Mouse (Mus musculus) hindbrain, embryonic 16.5 days (tissue): ENCODE measurements around the gene Dach1. TPM values are rescaled to one million over a fixed set of nuclear protein-coding genes. Genes with fewer than 3 reads are reported as not detected.

Source experiments
- ATAC-seq: fragments of 200-750 bp; cut with Nextera tagmentation; 2 replicates; pipeline ENCODE4 v1.8.0; 2017; ENCODE audit warnings: moderate TSS enrichment, moderate library complexity
- H3K27ac ChIP-seq: fragments of 300-500 bp; sonication (generic); 2 replicates; pipeline ENCODE4 v1.5.1; 2014; ENCODE audit warnings: low read depth, mild to moderate bottlenecking, control low read depth, low read length, moderate library complexity
- H3K27me3 ChIP-seq: fragments of 300-500 bp; sonication (generic); replicated peaks from 2 replicates; pipeline ENCODE4 v1.6.1; 2014; ENCODE audit warnings: low read length; ENCODE audit not compliant: control insufficient read depth, insufficient read depth
- H3K36me3 ChIP-seq: fragments of 300-500 bp; sonication (generic); 2 replicates; pipeline ENCODE4 v1.6.1; 2014; ENCODE audit warnings: mild to moderate bottlenecking, low read length, moderate library complexity, mixed read lengths; ENCODE audit not compliant: control insufficient read depth, insufficient read depth
- H3K4me1 ChIP-seq: fragments of 300-500 bp; sonication (generic); 2 replicates; pipeline ENCODE4 v1.6.1; 2014; ENCODE audit warnings: low read depth, low read length; ENCODE audit not compliant: control insufficient read depth, insufficient read depth
- H3K4me2 ChIP-seq: fragments of 300-500 bp; sonication (generic); 2 replicates; pipeline ENCODE4 v1.6.1; 2014; ENCODE audit warnings: mild to moderate bottlenecking, low read length, control low read depth, moderate library complexity
- H3K4me3 ChIP-seq: fragments of 300-500 bp; sonication (generic); 2 replicates; pipeline ENCODE4 v1.5.1; 2014; ENCODE audit warnings: mild to moderate bottlenecking, low read length, control low read depth, moderate library complexity
- H3K9ac ChIP-seq: fragments of 300-500 bp; sonication (generic); 2 replicates; pipeline ENCODE4 v1.6.1; 2014; ENCODE audit warnings: low read depth, mild to moderate bottlenecking, control low read depth, low read length, moderate library complexity
- H3K9me3 ChIP-seq: fragments of 300-500 bp; sonication (generic); 2 replicates; pipeline ENCODE4 v1.6.1; 2014; ENCODE audit warnings: mild to moderate bottlenecking, low read length, moderate library complexity; ENCODE audit not compliant: control insufficient read depth
- WGBS: fragments of 180-500 bp; shearing (Covaris S2); extraction: QIAGEN DNeasy Blood & Tissue Kit; methylation state at CpG from one replicate; pipeline ENCODE4 v1.1.7; 2014; 5-methylcytosine and 5-hydroxymethylcytosine counted together
- polyA plus RNA-seq: library from polyadenylated mRNA; unstranded; fragments of >200 nt; fragmentation: Nextera tagmentation; extraction: Ambion mirVana; gene quantifications from 2 replicates; pipeline ENCODE4 v1.2.1, GENCODE M21; 2015

Gene Dach1
- polyA plus RNA-seq, 1 experiment from 2014 or later: 14.4 TPM

DNA sequence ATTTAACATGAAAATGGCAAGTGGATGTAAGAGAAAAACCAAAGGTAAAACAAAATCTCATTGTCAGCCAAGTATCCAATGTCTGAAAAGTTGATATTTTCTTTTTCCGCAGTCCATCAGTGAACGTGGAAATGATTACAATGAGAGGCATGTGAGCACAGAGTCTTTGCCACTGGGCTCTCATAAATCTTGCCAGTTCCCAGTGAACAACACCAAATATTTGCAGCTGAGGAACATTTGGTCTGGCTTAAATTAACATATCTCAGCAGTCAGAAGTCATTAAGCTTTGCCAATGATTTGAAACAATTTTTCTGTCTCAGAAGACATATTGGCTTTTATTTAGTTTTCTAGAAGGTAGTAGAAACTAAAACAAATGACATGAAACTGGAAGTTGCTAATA, 298.6 kb downstream of the Dach1 start:
- peaks cover 11% of the 10 kb centered on the region for H3K4me1 ChIP-seq
- no peaks in the 10 kb centered on the region for H3K27me3 ChIP-seq
- H3K36me3 ChIP-seq: no peaks in the 10 kb centered on the region
- H3K9ac ChIP-seq: no peak overlapping the region
- H3K4me3 ChIP-seq: no peak overlapping the region
- no peaks in the 10 kb centered on the region for H3K9me3 ChIP-seq
- no peak overlapping the region for H3K4me2 ChIP-seq
- 49% methylated on average over 2 of the region's 2 CpGs for WGBS
- H3K27ac ChIP-seq: no peak overlapping the region
- ATAC-seq: no peak

DNA sequence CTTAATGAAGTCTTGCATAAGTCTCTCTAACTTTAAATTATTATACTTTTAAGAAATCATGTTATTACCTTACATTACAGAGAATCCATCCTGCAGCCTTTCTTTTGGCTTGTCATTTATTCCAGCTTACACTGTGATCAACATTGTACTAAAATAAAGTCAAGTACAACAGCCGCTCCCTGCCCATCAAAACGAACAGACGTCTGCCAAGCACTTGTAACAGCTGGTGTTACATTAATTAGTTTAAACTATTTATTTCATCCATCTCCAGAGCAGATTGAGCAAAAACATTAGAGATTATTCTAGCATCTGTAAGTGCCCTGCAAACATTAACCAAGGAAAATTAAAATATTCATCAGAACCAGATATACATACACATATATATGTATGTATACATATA, 311.2 kb downstream of the Dach1 start:
- WGBS: 38% methylated on average over 3 of the region's 3 CpGs
- no peak overlapping the region for H3K4me2 ChIP-seq
- no peak for ATAC-seq

DNA sequence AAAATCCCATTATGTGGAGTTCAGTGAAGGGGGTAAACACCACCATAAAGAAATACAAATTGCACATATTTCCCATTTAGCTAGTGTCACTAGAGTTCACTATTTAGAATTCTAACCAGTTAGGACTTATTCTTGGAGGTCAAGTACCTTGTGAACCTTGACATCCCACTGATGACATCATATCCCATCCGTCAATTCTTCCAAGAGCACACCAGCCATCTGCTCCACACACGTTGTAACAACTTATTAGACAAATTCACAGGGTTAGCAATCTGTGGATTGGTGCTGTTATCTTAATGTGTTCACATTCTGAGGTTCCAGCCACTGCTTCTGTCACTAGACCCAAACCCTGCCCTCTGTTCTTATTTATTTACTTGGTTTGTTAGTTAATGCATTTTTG, 312.3 kb downstream of the Dach1 start:
- no peak overlapping the region for H3K27ac ChIP-seq
- no peaks in the 10 kb centered on the region for H3K9me3 ChIP-seq
- no peaks in the 10 kb centered on the region for H3K27me3 ChIP-seq
- H3K4me3 ChIP-seq: no peak overlapping the region
- H3K4me2 ChIP-seq: no peak overlapping the region
- ATAC-seq: no peak
- no peaks in the 10 kb centered on the region for H3K36me3 ChIP-seq
- no peaks in the 10 kb centered on the region for H3K4me1 ChIP-seq
- WGBS: 49% methylated on average over 2 of the region's 2 CpGs
- no peak overlapping the region for H3K9ac ChIP-seq

More for the DNA sequence above, 311.2 kb downstream of the Dach1 start:
- Histone ChIP-seq H3K4me3 (no peak overlapping the region), H3K27ac (no peak overlapping the region), H3K9ac (no peak overlapping the region), H3K4me1 (no peaks in the 10 kb centered on the region), H3K36me3 (no peaks in the 10 kb centered on the region), H3K9me3 (no peaks in the 10 kb centered on the region), H3K27me3 (no peaks in the 10 kb centered on the region)

DNA sequence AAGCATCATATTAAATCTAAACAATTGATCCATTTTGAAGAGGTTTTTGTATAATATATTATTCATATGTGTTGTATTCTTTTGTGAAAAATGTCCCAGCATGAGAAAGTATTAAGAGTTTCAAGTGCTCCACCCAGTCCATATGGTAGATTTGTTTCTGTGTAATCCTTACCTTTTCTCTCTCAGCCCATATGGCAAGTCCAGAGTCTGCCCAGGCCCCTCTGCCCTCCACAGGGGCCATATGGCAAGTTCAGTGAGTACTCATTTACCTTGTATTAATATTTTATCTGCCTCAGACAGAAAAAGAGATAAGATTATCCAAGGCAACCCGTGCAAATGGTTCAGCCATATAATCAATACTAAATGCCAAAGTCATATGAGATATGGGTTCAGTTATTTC, 314.2 kb downstream of the Dach1 start:
- Histone ChIP-seq H3K27me3 (no peaks in the 10 kb centered on the region), H3K4me2 (no peak overlapping the region), H3K4me3 (no peak overlapping the region), H3K9ac (no peak overlapping the region), H3K36me3 (no peaks in the 10 kb centered on the region), H3K9me3 (no peaks in the 10 kb centered on the region), H3K27ac (no peak overlapping the region), H3K4me1 (no peaks in the 10 kb centered on the region)
- whole genome bisulfite sequencing: 54% methylated on average over 1 of the region's 1 CpGs
- peak; percentile 73; the same call in 1 of the 2 replicates for ATAC-seq

DNA sequence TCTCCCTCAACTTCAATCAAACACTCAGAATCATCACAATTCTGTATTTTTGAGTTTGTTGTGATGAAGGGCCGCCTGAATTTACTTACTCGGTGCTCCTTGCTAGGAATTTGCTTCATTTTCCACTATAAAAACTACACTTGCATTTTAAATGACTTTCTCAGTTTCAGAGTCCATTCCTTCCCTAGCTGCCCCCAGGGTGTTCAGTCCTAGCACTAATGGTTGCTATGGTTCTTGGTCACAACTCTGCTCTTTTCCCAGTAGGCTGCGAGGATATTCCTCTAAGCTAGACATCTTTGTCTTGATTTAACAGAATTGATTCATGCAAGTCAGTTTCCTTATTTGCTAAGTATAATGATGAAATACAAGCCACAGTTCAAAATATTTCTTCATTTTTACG, 319.1 kb downstream of the Dach1 start:
- Histone ChIP-seq H3K4me1 (no peaks in the 10 kb centered on the region), H3K9me3 (no peaks in the 10 kb centered on the region), H3K9ac (no peak overlapping the region), H3K36me3 (no peaks in the 10 kb centered on the region), H3K27ac (no peak overlapping the region), H3K4me3 (no peak overlapping the region), H3K4me2 (no peak overlapping the region), H3K27me3 (no peaks in the 10 kb centered on the region)
- WGBS: 67% methylated on average over 4 of the region's 4 CpGs
- no peak for ATAC-seq

DNA sequence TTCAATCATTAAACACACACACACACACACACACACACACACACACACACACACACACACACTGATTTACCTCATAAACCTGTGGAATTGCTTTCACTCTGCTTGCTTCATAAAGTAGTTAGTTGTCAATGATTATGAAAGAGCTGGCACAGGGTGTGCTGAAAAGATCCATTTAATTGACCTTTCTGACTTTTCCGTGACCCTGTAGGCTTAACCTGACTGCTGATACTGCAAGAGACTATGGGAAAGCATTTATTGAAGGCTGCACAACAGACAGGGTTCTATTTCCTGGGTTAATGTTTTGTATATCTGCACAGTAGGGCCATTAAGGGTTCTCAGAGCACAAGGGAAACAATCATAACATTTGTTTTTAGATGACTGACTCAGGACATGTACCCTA, 321.9 kb downstream of the Dach1 start:
- Histone ChIP-seq H3K9ac (no peak overlapping the region), H3K4me1 (no peaks in the 10 kb centered on the region), H3K36me3 (no peaks in the 10 kb centered on the region), H3K27ac (no peak overlapping the region), H3K4me3 (no peak overlapping the region), H3K27me3 (no peaks in the 10 kb centered on the region), H3K9me3 (no peaks in the 10 kb centered on the region), H3K4me2 (no peak overlapping the region)
- no peak for ATAC-seq
- 70% methylated on average over 1 of the region's 1 CpGs for WGBS

DNA sequence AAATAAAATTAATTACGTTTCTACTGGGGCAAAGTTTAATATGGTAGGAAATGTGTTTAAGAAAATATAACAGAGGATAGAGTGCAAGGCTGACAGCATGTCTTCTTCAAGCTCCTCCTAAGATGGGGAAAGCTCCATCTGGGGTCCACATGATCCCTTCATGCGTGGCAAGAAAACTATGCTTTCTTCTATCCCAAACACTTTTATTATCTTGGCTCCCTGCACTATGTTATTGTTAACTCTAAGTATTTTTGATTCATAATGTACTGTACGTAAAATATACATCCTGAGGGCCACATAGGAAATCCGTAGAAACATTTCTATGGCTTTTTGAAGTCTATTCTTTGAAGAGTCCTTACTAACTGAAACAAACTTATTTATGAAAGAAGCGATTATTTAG, 330.3 kb downstream of the Dach1 start:
- H3K4me2 ChIP-seq: no peak overlapping the region
- no peak overlapping the region for H3K9ac ChIP-seq
- no peaks in the 10 kb centered on the region for H3K36me3 ChIP-seq
- no peak overlapping the region for H3K4me3 ChIP-seq
- ATAC-seq: no peak
- no peaks in the 10 kb centered on the region for H3K9me3 ChIP-seq
- H3K4me1 ChIP-seq: no peaks in the 10 kb centered on the region
- H3K27me3 ChIP-seq: no peaks in the 10 kb centered on the region
- 86% methylated on average over 5 of the region's 5 CpGs for WGBS
- no peak overlapping the region for H3K27ac ChIP-seq

DNA sequence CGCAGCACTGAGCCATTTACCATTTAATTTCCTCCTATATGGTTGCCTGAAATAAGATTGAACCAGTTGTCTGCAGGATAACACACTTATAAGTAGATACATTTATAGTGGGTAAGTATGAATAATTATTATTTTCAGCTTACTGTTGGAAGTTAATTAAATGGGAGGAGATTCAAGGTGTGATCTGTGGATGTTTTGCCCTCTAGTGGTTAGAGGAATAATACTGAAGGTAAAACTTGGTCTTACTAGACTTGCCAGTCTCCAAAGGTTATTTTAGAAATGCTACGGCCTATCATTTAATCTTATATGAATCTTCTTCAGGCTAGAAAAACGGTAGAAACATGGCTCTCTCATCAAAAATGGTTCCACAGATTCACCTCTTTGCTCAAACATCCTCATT, 339.7 kb downstream of the Dach1 start:
- no peak overlapping the region for H3K27ac ChIP-seq
- no peak overlapping the region for H3K4me3 ChIP-seq
- H3K36me3 ChIP-seq: no peaks in the 10 kb centered on the region
- WGBS: 83% methylated on average over 3 of the region's 3 CpGs
- ATAC-seq: no peak
- no peaks in the 10 kb centered on the region for H3K9me3 ChIP-seq
- no peaks in the 10 kb centered on the region for H3K27me3 ChIP-seq
- no peak overlapping the region for H3K9ac ChIP-seq
- no peak overlapping the region for H3K4me2 ChIP-seq
- H3K4me1 ChIP-seq: no peaks in the 10 kb centered on the region

DNA sequence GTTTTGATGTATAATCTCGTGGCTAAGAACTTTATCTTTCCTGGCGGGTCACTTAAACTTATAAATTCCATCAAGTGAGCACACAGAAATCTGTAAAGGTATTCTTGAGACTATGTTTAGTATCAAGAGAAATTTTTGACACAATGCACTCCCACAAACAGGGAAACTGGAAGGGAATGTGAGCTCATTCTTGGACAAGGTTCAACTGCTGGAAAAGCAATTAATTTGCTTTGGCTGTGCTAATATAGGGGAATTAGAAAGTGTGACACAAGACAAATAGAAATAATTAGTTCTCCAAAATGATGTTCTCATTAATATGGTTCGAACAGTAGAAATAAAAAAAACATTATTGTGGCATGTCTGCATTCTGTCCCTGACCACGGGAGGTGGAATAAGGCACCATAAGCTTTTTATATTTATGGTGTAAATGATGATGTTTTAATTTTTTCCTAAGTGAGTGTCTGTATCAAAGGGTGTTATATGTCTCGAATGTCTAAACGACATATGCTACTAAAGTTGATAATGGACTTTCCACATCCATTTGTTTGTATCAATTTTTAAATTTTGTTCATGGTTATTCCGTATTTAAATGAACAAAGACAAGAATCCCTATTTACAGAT, 354.9 kb downstream of the Dach1 start:
- Histone ChIP-seq H3K4me3 (no peak overlapping the region), H3K27ac (no peak overlapping the region), H3K9ac (no peak overlapping the region), H3K4me2 (no peak overlapping the region), H3K4me1 (no peaks in the 10 kb centered on the region), H3K36me3 (no peaks in the 10 kb centered on the region), H3K27me3 (no peaks in the 10 kb centered on the region), H3K9me3 (no peaks in the 10 kb centered on the region)
- ATAC-seq: 0 out of 2 replicates have a peak, but pooled peaks have one; percentile 56
- WGBS: 55% methylated on average over 7 of the region's 7 CpGs

DNA sequence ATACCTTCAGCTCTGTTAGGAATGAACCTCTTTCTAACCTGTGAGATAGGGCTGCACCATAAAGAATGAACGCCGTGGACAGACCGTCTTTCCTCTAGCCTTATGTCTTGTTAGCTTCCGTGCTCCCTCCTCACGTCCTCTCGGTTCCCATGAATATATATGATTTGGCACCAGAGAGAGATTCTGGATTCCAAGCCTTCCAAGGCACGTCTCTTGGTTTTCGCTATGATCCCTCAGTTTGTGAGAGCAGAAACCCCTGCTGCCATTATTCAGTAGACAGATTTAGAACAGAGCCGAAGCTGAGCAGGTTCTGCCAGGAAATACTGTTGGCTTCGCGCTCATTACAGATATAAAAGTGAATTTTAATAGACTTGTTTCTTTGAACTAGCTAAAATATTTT, 356.0 kb downstream of the Dach1 start:
- peak overlapping the region; percentile 31 for H3K4me2 ChIP-seq
- no peak for ATAC-seq

More for the DNA sequence above, 356.0 kb downstream of the Dach1 start:
- Histone ChIP-seq H3K9ac (no peak overlapping the region), H3K4me1 (no peaks in the 10 kb centered on the region), H3K4me3 (no peak overlapping the region), H3K36me3 (no peaks in the 10 kb centered on the region), H3K27ac (no peak overlapping the region), H3K9me3 (no peaks in the 10 kb centered on the region), H3K27me3 (no peaks in the 10 kb centered on the region)
- WGBS: 46% methylated on average over 11 of the region's 11 CpGs
